Mouse (Mus musculus) layer of hippocampus, adult 2 months (tissue): ENCODE results near the gene Tbc1d13. TPM values are rescaled to one million over a fixed set of nuclear protein-coding genes. Genes with fewer than 3 reads are reported as not detected.
A peak's percentile ranks its signal among the peaks of the same experiment; 100 is the strongest.

ENCODE experiments used
- DNase-seq, 2 experiments: peaks; one replicate each; pipeline ENCODE4 v3.0.0; 2022; ENCODE audit warnings: low spot score in 2 of 2
- H3K27ac ChIP-seq: fragments of 200-600 bp; 2 replicates; pipeline ENCODE4 v1.8.1; 2022
- H3K4me3 ChIP-seq: fragments of 200-600 bp; 2 replicates; pipeline ENCODE4 v1.8.1; 2022; ENCODE audit warnings: mild to moderate bottlenecking
- CTCF ChIP-seq: fragments of 200-600 bp; conservative IDR thresholded peaks from 2 replicates; pipeline ENCODE4 v1.8.1; 2022; ENCODE audit warnings: antibody characterized with exemption, mild to moderate bottlenecking, moderate library complexity
- long read RNA-seq, 2 experiments: library from polyadenylated mRNA; stranded (forward); transcript quantifications; one replicate each; pipeline ENCODE4 v2.0.0; 2021; ENCODE audit warnings: borderline mapping rate in 2 of 2
- total RNA-seq, 2 experiments: library from RNA; stranded (reverse); gene quantifications; 2 replicates each; pipeline ENCODE4 v1.2.3; 2021

Gene Tbc1d13
- 10 to 100 TPM; 54.7 to 55.7 TPM for total RNA-seq
- long read RNA-seq, experiment 1, partial matches to known transcripts: 0 of 5 reads
- long read RNA-seq, experiment 1, other reads (novel, unspliced or antisense): 5 of 5 reads
- long read RNA-seq, experiment 2, partial matches to known transcripts: 1 of 8 reads
- long read RNA-seq, experiment 2, other reads (novel, unspliced or antisense): 7 of 8 reads

DNA sequence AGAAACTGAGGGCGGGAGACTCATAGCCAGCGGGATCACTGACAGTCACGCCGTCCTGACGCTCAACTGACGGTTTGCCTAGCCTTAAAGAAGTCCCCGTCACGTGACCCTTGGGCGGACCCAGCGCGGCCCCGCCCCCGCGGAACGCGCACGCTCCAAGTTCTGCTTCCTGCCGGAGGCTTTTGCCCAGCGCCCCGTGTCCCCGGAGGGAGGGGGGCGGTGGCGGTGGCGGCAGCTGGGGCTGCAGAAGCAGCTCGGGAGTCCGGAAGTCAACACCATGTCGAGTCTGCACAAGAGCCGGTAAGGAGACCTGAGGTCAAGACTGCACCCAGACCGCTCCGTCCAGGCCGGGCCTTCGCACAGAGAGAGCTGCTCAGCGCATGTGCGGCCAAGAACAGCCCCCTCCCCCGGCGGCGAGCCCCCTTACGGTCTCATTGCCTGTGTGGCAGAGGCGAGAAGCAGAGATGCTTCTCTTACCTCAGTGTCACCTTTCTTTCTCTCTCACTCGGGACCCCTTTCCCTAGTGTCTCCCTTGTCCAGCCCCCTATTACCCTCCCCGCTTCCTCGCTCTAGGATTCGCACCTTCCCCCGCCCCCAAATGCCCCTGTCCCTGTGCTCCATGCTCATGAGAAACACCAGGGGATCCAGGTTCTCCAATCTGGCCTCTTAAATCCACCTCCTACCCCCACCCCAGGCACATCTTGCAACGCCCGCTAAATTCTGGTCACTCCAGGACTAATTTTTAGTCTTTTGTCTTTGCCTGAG is at the start of gene Tbc1d13:
TSS of gene Tbc1d13 (plus strand) at position 134 of the 765 bp plus-strand sequence.
- peak; percentile 97 for DNase-seq

DNA sequence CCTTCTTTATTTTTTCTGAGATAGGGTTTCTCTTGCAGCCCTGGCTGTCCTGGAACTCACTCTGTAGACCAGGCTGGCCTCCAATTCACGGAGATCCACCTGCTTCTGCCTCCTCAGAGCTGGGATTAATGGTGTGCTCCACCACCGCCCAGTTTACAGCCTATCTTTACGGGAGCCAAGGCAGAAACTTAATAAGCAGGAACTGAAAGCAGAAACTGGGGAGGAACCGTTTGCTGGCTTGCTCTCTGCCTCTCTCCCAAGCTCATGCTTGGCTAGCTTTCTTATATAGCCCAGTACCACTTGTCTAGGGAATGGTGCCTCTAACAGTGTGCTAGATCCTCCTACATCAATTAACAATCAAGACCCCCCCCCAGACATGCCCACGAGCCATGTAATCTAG is 49.4 kb upstream of the Tbc1d13 start:
- no peak for DNase-seq
- no peak for TF ChIP-seq CTCF
- Histone ChIP-seq H3K27ac (no peak overlapping the region), H3K4me3 (no peak overlapping the region)

More for the DNA sequence above, at the start of gene Tbc1d13:
- Histone ChIP-seq H3K4me3 (peak within 1 kb of the TSS; percentile 89), H3K27ac (peak within 1 kb of the TSS; percentile 92)
- no peak for TF ChIP-seq CTCF

DNA sequence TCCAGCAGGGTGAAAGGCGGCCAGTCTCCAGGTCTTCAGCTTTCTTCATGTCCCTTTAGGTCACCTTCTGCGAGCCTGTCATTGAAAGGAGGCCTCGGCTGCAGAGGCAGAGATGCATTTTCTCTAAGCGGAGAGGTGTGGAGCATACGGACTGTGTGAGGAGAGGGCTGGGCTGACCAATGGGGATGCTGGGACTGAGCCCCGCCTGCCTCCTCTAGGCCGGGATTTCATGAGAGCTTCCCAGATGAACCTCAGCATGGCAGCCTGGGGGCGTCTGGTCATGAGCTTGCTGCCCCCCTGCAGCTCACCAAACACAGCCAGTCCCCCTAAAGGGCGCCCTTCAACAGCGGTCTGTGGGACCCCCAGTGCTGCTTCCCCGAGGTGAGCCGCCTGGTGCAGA is 48.9 kb upstream of the Tbc1d13 start:
- H3K4me3 ChIP-seq: no peak overlapping the region
- no peak for TF ChIP-seq CTCF
- no peak for DNase-seq

DNA sequence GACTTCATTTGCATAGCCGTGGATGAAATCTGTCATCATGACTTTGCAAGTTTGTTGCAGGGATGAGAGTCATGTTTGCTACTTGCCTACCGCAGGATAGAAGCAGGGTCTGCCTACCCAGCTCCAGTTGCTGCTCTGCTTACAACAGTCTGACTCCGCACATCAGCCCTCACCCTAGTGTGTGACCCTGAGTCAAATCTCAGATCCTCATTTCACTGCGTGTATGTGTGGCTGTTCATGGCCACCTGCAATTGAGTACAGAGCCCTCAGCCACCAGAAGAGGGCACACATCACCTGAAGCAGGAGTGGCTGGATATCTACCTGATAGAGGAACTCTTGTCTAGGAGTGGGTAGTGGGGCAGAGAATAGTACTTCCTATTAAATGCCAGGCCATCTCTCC is 46.2 kb upstream of the Tbc1d13 start:
- peak; percentile 38 for TF ChIP-seq CTCF
- Histone ChIP-seq H3K27ac (no peak overlapping the region), H3K4me3 (no peak overlapping the region)
- no peak for DNase-seq

More for the DNA sequence above, 48.9 kb upstream of the Tbc1d13 start:
- H3K27ac ChIP-seq: no peak overlapping the region

DNA sequence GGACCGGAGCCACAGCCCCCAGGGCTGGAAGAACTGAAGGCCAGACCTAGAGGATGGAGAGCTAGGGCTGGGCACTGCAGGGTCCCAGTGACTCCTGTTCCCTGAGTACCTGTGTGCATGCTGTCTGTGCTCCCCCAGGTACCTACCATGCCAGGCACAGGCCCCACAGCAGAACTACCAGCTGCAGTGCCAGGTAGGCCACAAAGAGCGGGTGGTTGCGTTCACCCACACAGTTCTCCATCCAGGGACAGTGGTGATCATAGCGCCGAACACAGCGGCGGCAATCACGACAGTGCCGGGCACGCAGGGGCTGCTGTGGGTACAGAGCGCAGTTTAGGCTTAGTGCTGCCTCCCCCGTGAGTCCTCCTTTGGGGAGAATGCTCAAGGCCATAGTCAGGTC is 42.0 kb upstream of the Tbc1d13 start:
- no peak overlapping the region for H3K27ac ChIP-seq
- no peak overlapping the region for H3K4me3 ChIP-seq
- TF ChIP-seq CTCF: no peak
- DNase-seq: no peak

DNA sequence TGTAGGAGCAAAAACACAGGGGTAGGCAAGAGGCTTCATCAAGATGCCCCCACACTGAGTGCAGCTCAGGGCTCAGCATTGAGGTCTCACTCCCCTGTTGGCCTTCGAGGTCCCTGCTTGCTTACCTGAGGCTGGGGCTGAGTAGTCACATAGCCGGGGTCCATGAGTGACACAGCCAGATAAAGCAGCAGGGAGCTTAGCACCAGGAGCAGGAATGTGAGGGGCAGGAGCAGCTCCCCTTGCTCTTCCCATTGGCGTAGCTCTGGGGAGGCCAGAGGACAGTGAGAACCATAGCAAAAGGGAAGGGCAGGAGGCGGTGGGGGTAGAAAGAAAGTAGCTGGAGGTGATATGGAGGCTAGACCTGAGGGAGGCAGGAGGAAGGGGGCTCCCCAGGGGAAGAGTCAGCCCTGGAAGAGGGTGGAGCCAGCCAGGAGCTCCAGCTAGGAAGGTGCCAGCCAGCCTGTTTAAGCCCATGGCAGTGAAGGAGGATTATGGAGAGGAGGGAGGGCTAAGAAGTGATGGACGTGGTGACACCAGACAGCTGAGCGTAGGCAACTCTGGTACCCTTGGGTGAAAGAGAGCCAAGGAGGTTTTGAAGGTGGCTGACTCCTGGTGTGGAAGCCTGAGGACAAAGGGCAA is 41.1 kb upstream of the Tbc1d13 start:
- Histone ChIP-seq H3K27ac (no peak overlapping the region), H3K4me3 (no peak overlapping the region; the same call in 1 of the 2 replicates)
- no peak for DNase-seq
- TF ChIP-seq CTCF: no peak

DNA sequence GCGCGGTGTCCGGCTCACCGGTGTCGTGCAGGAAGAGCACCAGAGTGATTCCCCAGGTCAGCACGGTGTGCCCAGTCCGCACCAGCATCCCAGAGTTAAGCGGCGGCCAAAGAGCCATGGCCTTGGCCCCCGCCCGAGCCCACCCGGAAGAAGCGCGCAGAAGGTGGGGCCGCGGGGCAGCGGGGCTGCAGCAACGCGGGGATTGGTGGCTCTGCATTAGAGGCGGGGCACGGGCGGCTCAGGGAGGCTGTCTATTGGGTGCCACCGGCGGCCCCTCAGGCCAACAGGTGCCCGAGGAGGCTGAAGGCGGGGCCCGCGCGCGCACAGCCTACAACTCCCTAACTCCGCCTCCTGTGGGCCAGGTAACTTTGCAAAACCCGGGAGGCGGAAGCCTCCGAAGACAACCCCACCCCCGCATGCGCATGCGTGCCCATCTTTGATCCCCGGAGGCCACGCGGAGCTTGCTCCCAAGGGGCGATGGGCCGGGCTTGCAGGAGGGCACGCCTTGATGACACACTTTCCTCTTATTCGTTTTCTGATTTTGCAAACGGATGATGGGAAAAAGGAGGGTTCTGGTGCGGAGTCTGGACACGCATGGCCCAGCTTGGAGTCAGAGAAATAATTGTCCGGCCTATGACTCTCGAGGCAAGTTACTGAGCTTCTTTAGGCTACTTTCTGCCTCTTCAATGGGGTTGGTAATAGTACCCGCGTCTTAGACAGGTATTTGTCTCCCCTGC is 39.9 kb upstream of the Tbc1d13 start, which contains the start of gene Zdhhc12:
TSS of gene Zdhhc12 (minus strand) at position 178 of the 737 bp plus-strand sequence.
- no peak; the same call in 1 of the 2 replicates for TF ChIP-seq CTCF
- peak; percentile 89 to 95 for DNase-seq

DNA sequence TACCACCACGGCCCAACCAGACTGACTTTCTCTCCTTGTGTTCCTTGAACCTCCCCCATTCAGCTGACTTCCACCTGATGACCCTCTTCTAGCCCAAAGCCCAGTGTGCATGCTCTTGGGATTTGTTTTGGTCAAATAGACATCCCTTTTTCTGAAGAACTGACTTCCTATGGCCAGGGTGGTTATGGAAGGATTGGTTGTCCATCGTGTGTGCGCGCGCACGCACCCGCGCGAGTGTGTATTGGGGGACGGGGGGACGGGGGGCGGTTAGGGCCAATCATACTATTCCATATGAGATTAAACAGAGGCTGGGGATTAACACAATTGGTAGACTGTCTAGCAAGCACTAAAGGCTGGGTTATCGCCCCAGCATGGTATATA is 39.3 kb upstream of the Tbc1d13 start:
- peak overlapping the region; percentile 86 for H3K27ac ChIP-seq
- no peak for TF ChIP-seq CTCF
- peak overlapping the region; percentile 84 for H3K4me3 ChIP-seq
- no peak for DNase-seq

More for the DNA sequence above, 39.9 kb upstream of the Tbc1d13 start, which contains the start of gene Zdhhc12:
- Histone ChIP-seq H3K4me3 (peak within 1 kb of the TSS; percentile 84), H3K27ac (peak within 1 kb of the TSS; percentile 86)

DNA sequence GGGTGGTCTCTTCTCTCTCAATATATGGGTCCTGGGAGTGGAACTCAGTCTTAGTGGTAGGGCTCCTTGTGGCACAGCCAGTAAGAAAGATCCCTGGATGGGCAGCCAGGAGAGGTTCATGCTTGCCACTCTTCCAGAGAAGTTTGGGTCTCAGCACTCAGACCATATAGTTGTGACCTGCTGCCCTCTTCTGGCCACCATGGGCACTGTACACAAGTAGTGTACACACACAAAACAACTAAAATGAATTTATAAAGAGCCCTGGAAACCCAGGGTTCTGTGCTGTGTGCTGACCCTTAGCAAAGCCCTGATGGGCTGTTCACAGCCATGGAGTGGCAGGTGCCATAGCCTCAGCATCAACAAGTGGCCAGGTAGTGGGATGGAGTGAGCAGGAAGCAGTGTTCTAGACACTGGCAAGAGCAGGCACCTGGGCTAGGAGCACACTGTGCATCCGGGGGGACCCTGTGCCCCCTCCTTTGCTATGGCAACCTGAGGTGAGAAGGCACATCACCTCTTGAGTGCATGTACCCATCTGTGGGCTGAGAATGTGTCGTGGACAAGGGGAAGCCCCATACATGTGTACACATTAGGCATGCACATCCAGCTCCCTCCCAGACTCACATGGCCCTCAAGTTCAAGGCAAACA is 37.5 kb upstream of the Tbc1d13 start:
- no peak overlapping the region for H3K4me3 ChIP-seq
- TF ChIP-seq CTCF: peak; percentile 77

DNA sequence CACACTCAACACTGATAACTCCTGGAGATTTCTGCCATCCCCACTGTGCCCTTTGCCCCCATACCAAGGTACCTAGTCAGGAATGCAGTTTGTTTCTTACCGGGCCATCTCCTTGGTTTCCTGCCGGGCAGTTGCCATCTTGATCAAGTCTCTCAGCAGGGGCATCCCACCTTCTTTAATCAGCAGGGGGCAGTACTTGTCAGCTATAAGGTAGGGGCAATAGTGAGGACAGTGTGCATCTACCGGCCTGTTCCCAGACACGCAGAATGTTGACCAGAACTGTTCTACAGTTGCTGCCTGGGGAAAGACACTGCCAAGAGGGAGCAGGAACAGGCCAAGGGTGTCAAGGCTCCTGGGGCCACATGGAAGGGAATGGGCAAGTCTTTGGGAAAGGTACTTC is 33.3 kb upstream of the Tbc1d13 start:
- Histone ChIP-seq H3K27ac (no peak overlapping the region), H3K4me3 (no peak overlapping the region)
- peak; percentile 44 for TF ChIP-seq CTCF
- DNase-seq: no peak

More for the DNA sequence above, 37.5 kb upstream of the Tbc1d13 start:
- H3K27ac ChIP-seq: no peak overlapping the region
- DNase-seq: no peak

DNA sequence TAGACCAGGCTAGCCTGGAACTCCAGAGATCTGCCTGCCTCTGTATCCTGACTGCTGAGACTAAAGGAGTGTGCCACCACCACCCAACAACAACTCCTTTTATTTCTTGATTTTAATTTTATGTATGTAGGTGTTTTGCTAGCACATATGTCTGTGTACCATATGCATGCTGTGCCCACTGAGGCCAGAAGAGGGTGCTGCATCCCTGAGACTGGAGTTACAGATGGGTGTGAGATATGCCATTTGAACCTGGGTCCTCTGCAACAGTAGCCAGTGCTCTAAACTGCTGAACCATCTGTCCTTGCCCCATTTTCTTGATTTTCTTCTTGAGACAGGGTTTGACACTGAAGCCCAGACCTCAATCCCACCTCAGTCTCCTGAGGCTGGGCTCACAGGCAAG is 27.2 kb upstream of the Tbc1d13 start:
- Histone ChIP-seq H3K4me3 (no peak overlapping the region), H3K27ac (no peak overlapping the region)
- peak; percentile 82 for TF ChIP-seq CTCF
- DNase-seq: peak in 1 of 2 experiments; percentile 52

DNA sequence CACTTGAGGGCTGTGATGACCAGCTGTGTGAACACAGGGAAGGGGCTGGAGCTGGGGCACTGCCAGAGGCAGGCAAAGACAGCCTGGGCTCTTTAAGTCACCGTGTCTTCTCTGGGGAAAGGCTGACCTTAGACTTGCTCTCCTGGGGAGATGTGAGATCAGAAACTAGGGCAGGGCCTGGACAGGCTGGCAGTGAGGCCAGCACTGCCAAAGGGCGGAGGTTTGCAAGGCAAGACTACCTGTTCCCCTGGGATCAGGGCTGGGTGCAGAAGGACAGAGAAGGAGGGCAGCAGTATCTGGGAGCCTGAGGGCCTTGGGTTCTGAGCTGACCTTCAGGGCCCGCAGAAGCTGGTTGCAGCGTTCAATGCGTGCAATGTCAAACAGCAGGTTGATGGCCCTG is 25.9 kb upstream of the Tbc1d13 start:
- TF ChIP-seq CTCF: no peak

More for the DNA sequence above, 25.9 kb upstream of the Tbc1d13 start:
- H3K27ac ChIP-seq: no peak overlapping the region
- no peak for DNase-seq
- H3K4me3 ChIP-seq: no peak overlapping the region
